Mouse (Mus musculus): ENCODE results near the gene Gm49393.

GRCm38 (mm10) chr13:60812768-60813167, 122.6 kb downstream of the Gm49393 start:
- no peak for TF ChIP-seq UBTF (IDR thresholded peaks at IDR 0.05; ENCODE audit: low read depth, low read length)
- TF ChIP-seq EP300 (IDR thresholded peaks at IDR 0.05; ENCODE audit: low read length): no peak
- TF ChIP-seq TCF12 (IDR thresholded peaks at IDR 0.05; ENCODE audit: low read depth, low read length): no peak
- no peak for TF ChIP-seq USF1 (IDR thresholded peaks at IDR 0.05; ENCODE audit: low read depth, low read length)
- no peak for TF ChIP-seq JUN (IDR thresholded peaks at IDR 0.05; ENCODE audit: insufficient read depth, low read depth, low read length)
- TF ChIP-seq CHD1 (IDR thresholded peaks at IDR 0.05; ENCODE audit: low read depth, low read length): no peak
- no peak for TF ChIP-seq CTCF (conservative IDR thresholded peaks at IDR 0.05 in 1 of 2, IDR thresholded peaks at IDR 0.05 in 1 of 2; ENCODE audit: low read depth in 2 of 2, low read length in 2 of 2)
- TF ChIP-seq ETS1 (conservative IDR thresholded peaks at IDR 0.05; ENCODE audit: low read depth, low read length): no peak
- TF ChIP-seq NELFE (IDR thresholded peaks at IDR 0.05; ENCODE audit: low read depth, low read length): no peak
- TF ChIP-seq ZKSCAN1 (IDR thresholded peaks at IDR 0.05; ENCODE audit: borderline replicate concordance, low read depth, low read length): no peak
- TF ChIP-seq POLR2A (IDR thresholded peaks at IDR 0.05; ENCODE audit: low read depth, low read length): no peak
- TF ChIP-seq MAX (IDR thresholded peaks at IDR 0.05; ENCODE audit: low read length): no peak
- no peak for TF ChIP-seq MXI1 (IDR thresholded peaks at IDR 0.05; ENCODE audit: low read depth, low read length)
- TF ChIP-seq JUND (conservative IDR thresholded peaks at IDR 0.05; ENCODE audit: low read depth, low read length): no peak
